Mouse (Mus musculus) mesoderm, embryonic 11.5 days (tissue): ENCODE data around the gene Neu1.
"Not testable (repeated sequence)": the region's sequence is repeated elsewhere in the genome, so short reads cannot be mapped to it uniquely, and the experiment has no call there.

Source experiments
- DNase-seq: peaks from one replicate; pipeline ENCODE4 v3.0.0-alpha.2; 2012; ENCODE audit warnings: low read depth, low spot score

Neu1 gene

DNA sequence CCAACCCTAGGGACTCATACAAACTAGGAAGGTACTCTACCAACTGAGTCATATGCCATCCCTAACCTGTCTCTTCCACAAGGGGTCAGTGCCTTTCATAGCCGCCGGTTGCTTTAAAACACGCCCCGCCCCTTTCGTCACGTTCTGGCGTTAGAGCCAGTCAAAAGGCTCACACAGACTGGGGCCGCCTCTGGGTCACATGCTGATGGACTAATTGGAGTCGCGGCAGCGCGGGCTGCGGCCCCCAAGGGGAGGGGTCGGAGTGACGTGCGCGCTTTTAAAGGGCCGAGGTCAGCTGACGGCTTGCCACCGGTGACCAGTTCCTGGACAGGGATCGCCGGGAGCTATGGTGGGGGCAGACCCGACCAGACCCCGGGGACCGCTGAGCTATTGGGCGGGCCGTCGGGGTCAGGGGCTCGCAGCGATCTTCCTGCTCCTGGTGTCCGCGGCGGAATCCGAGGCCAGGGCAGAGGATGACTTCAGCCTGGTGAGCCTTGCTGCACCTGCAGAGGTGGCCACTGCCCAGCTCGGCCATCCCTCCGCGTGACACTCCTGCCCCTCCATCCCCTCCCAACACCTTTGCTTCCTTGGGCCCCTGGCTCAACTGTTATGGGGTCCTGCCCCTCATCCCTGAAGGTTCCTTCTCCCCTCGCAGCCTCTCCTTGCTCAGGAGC lies at the start of gene Neu1:
TSS of gene Neu1 (plus strand) at position 193 of the 674 bp plus-strand sequence.
- peak; percentile 97 for DNase-seq

DNA sequence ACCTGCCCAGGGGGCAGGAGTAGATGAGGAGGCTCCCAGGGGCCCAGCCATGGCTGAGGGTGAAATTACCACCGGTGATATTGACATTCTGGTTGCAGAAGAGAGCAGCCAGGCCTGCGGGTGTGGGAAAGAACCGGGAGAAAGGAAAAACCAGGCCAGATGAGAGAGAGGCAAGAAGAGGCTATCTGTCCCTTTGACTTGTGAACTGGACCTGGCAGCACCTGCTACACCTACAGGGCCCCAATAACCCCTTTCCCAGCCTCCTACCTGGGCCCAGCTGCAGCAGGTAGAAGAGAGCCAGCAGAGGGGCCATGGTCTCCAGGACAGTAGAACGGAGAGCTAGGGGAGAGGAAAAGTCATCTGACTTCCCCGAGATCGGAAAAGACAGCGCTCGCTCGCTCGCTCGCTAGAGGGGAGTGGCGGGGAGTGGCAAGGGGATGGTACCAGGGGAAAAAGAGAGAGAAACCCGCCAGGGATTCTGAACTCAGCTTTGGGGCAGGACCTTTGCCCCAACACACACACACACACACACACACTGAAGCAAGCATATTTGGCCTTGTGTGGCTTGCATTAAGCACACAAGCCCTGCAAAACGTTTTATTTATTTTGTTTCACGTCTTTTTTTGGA lies 49.3 kb upstream of the Neu1 start, which contains the start of gene Gm20547:
TSS of gene Gm20547 (minus strand) at position 360 of the 628 bp plus-strand sequence.
- DNase-seq: no peak

DNA sequence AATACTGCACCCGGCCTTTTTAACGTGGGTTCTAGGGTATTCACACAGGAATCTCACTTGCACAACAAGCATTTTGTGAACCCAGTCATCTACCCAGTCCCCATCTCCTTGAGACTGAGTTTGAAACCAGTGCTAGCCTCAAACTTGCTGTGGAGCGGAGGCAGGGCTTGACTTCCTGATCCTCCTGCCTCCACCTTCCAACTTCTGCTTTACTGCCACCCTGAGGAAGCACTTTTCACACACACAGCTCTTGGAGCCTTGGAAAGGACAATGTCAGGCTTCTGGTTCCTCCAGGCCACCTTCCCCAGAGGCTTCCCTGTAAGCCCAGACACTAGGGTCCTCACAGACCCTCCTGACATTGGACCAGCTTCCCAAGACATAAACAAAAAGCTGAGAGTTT lies 47.7 kb upstream of the Neu1 start:
- DNase-seq: no peak

DNA sequence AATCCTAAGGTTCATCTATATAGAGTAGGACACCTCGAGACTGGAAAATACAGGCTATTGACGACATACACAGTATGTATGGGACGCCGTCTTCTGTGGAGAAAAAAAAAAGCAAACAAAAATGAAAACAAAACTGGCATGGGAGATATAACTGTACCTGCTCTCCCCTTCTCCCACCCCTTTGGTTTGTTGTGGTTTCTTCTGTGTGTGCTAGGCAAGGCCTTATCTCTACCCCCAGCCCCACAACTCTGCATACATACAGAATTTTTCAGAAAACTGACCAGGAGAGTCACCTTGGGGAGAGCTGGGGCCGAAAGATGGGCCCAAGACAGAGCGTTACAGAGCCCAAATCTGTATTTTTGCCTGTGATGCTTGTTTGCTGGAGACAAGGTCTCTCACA lies 46.3 kb upstream of the Neu1 start:
- DNase-seq: no peak

DNA sequence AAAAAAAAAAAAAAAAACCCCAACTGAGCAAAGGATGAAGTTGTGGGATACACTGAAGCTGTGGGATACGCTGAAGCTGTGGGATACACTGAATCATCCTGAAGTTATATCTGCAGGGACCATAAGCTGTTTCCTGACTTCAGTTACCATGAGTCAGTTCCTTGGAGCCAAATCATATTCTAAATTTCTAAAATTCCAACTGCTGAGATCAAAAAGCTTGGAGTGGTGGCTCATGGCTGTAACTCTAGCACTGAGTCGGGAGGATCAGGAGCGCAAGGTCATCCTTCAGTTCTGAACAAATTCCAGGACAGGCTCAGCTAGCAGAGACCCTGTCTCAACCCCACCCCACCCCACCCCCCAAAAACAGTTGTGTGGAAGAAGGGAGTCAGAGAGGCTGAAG lies 45.4 kb upstream of the Neu1 start:
- DNase-seq: no peak

DNA sequence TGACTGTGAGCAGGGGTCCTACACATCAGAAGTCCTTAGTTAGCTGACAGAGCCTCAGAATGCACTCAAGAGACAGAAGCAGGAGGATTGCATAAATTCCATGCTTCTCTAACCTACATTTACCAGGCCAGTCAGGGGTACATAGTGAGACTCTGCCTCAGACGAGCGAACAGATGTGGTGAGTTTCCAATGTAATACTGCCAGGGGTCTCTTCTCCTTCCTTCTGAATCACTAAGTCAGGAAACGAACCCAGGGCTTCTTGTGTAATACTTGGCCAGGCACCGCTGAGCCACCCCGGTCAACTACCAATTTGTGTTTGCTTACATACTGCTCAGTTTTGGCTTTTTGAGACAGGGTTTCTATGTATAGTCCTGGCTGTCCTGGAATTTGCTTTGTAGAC lies 43.1 kb upstream of the Neu1 start:
- DNase-seq: no peak

DNA sequence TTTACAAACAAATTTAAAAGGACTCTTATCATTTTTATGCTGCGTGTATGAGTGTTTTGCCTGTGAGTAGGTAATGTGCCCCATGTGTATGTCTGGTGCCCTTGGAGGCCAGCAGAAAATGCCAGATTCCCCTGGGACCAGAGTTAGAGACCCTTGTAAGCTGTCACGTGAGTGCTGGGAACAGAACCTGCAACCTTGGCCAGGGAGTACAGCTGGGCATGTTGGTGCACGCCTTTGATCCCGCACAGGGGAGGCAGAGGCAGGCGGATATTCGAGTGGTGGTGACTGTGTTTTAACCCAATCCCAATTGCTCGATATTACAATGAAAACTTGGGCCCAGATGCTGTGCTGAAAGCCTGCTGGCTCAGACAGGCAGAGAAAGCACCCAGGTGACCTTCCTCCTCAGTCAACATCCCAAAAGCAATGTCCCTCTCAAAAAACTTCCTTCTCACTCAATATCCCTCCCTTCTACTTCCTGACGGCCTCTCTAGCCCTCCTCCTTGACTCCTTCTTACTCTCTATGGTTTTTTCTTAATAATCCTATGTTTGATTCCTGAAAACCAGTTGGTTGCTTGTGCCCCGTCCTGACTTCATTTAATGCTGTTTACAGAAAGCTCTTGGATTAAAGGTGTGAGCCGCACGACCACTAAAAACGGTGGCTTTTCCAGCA lies 40.8 kb upstream of the Neu1 start:
- no peak for DNase-seq

DNA sequence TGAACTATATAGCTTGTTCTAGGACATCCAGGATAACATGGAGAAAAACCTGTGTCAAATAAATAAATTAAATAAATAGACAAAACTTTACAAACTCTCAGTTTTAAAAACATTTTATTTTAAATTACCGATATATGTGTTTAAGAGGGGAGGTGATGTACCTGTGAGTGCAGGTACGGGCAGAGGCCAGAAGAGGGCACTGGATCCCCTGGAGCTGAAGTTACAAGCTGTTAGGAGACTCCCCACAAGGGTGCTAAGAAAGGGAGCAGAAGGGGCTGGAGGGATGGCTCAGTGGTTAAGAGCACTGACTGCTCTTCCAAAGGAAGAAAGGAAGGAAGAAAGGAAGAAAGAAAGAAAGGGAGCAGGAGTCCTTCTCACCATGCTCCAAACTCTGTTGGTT lies 39.7 kb upstream of the Neu1 start:
- DNase-seq: no peak

DNA sequence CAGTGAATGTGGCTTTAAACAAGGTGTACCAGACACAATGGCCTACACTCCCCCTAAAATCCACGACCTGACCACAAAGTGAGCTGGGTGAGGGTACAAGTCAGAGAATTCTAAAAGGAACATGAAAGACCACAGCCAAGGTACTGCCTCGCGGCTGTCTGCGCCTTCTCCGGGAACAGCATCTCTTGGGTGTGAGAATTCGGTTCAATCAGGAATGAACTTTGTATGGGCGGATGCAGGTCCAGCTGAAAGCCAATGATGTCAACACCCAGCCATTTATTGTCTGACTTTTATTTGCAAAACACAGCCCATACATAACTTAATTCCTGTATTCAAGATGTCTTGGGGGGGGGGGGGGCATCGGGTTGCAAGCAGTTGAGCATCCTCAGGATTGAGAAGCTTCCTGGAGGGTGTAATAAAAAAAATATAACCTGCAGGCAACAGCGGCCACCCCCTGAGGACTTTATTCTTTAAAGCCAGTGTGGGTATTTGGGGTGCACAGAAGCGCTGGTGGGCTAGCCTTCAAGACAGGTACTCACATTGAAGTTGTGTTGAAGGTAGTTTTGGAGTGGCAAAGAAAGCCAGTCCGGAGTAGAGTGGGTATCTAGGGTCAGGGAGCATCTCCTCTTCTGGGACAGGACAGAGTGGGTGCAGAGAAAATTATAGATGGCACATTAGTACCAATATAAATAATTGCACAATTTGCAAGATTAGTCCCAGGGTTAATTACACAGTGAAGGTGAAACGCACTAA lies 37.8 kb upstream of the Neu1 start:
- no peak for DNase-seq

DNA sequence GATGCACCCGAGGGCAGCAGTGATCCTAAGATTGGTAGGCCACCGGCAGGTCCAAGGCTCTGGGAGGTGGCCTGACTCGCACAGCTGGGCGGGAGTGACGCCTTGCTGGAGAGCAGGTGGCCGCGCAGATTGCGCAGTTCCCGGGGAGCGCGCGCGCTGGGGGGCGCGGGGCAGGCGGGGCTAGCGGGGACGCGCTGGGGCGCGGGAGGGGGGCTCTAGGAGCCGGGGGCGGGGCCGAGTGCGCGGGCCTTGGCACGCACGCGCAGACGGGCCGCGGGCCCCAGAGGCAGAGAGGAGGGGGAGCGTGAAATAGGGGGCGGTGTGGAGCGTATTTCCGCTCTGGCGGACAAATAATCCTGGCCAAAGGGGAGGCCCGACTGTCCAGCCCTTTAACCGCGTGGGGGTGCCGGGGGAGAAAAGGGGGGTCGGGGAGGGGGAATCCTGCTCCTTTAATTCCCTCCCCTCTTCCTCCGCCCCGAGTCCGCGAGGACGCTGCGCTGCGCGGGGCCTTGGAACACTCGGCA lies 36.9 kb upstream of the Neu1 start:
- peak; percentile 99 for DNase-seq

DNA sequence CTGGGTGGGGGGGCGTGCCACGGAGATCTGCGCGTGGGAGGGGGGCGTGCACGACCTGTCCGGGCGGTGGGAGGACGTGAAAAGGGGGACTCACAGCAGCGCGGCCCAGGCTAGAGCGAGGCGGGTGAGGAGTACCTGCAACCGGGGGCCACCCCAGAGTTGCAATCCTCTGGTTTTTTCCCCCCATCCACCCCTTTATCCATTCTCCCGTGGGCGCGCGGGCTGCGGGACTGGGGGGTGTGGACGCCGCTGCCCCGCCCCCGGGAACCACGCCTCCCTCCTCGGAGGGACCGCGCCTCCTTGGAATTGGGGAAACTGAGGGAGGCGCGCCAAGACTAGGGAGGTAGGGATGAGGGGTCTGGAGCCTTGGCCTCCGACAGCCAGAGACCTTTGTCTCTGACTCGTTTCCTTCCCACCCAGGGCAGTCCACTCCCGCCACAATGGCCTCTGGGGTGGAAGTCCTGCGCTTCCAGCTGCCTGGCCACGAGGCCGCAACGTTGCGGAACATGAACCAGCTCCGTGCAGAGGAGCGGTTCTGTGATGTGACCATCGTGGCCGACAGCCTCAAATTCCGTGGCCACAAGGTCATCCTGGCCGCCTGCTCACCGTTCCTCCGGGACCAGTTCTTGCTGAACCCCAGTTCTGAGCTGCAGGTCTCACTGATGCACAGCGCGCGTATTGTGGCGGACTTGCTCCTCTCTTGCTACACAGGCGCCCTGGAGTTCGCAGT lies 36.1 kb upstream of the Neu1 start:
- DNase-seq: peak; percentile 27

DNA sequence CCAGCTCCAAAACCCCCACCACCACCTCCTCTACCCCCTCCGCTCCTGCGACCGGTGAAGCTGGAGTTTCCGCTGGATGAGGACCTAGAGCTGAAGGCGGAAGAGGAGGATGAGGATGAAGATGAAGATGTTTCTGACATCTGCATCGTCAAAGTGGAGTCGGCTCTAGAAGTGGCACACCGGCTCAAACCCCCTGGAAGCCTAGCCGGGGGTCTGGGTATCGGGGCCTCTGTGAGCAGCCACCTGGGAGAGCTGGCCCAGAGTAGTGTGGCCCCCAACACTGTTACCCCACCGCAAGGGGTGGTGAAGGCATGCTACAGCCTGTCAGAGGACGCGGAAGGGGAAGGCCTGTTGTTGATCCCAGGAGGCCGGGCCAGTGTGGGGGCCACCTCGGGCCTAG lies 35.3 kb upstream of the Neu1 start:
- DNase-seq: no peak

DNA sequence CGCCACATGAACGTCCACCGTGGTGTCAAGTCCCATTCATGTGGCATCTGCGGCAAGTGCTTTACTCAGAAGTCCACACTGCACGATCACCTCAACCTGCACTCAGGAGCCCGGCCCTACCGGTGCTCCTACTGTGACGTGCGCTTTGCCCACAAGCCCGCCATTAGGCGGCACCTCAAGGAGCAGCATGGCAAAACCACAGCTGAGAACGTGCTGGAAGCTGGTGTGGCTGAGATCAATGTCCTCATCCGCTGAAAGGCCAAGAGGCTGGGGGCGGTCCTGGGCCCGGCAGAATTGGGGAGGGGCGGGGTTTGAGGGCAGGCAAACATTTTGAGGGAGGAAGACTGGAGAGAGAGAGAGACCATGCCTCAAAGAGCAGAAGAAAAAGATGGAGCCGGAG lies 34.7 kb upstream of the Neu1 start:
- no peak for DNase-seq

DNA sequence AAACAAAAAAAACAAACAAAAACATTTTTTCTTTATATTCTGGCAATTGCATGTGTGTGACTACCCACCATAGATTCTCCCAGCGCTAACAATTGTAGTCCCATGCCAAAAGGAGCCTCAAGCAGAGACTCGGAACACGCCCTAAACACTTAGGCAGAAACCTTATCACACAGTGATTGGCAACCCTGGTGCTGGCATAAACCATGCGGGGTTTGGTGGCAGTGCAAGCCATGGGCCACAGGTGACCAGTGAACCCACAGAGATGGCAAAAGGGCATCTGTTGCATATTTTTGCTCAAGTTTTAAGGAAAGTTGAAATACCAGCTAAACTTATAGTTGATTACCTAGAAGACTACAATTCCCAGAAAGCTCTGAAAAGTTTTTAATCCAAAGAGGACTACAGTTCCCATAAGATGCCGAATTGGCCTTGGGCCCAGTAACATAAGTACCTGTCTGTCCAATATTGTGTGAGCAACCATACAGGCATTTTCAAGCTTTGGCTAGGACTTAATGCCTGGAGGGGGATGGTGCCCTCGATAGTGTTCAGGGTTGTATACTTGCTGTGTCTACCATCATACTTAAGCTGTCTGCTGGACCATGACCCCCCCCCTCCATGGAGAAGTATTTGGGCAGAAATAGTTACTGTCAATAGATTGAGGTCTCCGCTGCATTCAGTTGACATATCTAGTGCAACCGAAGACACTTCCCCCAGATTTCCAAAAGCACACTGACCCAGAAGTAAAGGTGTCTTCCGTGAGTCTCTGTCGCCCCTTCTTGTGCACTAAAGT lies 33.5 kb upstream of the Neu1 start:
- DNase-seq: no peak

DNA sequence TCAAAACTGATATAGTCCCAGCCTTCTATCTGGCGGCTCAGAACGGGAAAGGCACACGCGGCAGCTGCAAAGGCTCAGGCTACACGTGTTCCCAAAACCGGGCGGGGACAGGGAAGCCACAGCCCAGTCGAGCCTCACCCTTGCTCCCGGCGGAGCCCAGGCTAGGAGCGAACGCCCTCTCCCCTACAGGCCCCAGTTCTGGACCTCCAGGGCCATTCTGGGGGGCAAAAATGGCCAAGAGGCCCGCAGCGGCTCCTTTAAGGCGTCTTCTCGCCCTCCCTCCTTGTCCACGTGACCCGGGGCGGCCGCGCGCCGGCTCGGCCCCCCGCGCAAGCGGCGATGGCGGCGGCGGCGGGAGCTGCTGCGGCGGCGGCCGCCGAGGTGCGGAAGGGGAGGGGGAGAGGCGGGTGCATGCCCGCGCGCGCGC lies 32.9 kb upstream of the Neu1 start, which contains the start of the genes C2 and Ehmt2:
TSS of gene C2 (minus strand) at position 106 of the 427 bp plus-strand sequence.
TSS of gene Ehmt2 (plus strand) at position 310 of the 427 bp plus-strand sequence.
- peak; percentile 82 for DNase-seq

DNA sequence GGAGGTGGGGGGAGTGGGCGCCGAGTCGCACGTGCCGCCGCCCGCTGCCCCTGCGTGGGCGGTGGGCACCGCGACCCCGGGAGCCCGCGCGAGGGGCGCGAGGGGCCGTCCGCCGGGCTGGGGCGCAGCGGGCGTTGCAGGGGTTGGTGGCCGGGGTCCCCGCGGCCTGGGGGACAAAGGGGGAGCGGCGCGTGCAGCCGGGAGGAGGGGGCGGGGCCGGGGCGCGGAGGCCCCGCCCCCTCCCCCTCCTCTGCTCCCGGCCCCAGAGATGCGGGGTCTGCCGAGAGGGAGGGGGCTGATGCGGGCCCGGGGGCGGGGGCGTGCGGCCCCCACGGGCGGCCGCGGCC lies 32.4 kb upstream of the Neu1 start:
- DNase-seq: peak; percentile 62

DNA sequence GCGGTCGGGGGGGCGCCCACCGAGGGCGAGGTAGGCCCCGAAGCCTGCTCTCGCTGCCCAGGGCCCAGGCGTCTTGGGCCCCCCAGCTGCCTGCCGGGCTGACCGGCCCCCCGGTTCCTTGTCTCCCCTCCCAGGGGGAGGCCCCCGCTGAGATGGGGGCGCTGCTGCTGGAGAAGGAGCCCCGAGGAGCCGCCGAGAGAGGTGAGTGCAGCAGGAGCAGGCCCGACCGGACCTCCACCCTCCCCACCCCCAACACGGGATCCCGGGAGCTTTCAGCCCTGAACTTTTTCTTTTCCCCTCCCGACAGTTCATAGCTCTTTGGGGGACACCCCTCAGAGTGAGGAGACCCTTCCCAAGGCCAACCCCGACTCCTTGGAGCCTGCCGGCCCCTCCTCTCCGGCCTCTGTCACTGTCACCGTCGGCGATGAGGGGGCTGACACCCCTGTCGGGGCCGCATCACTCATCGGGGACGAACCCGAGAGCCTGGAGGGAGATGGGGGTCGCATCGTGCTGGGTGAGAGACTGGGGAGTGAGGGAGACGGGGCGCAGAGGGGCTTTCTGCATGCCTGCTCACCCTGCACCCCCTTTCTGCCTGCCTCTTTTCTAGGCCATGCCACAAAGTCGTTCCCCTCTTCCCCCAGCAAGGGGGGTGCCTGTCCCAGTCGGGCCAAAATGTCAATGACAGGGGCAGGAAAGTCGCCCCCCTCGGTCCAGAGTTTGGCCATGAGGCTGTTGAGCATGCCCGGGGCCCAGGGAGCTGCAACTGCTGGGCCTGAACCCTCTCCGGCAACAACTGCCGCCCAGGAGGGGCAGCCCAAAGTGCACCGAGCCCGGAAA lies 31.8 kb upstream of the Neu1 start:
- peak; percentile 23 for DNase-seq

DNA sequence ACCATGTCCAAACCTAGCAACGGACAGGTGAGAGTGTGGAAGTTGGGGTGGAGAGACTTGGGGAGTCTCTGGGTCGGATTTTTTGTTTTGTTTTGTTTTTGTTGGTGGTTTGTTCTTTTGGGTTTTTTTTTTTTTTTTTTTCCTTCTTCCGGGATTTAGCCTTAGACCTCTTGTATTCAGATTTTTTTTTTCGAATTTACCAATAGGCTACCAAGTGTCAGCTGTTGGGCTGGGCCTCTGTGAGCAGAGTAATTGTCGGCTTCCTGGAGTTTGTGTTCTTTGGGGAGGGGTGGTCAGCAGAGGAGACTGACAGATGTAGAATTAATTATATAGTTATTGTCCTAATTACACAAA lies 31.2 kb upstream of the Neu1 start:
- DNase-seq: peak; percentile 37

DNA sequence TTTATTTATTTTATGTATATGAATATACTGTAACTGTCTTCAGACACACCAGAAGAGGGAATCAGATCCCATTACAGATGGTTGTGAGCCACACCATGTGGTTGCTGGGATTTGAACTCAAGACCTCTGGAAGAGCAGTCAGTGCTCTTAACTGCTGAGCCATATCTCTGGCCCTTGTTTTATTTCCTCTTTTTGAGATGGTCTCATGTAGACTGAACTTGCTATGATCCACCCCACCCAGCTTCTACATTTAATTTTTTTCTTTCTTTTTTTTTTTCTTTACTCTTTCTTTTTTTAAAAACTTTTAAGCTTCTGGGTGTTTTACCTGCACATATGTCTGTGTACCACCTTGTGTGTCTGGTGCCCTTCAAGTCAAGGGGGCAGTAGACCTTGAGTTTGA lies 30.2 kb upstream of the Neu1 start:
- not testable (repeated sequence) for DNase-seq

DNA sequence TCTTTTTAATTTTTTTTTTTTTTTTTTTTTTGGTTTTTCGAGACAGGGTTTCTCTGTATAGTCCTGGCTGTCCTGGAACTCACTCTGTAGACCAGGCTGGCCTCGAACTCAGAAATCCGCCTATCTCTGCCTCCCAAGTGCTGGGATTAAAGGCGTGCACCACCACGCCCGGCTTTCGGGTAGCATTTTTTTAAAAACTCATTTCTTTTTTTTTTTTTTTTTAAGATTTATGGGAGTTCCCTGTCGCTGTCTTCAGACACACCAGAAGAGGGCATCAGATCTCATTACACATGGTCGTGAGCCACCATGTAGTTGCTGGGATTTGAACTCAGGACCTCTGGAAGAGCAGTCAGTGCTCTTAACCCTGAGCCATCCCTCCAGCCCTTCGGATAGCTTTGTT lies 29.1 kb upstream of the Neu1 start:
- DNase-seq: not testable (repeated sequence)
